Mouse (Mus musculus): ENCODE results near the gene Chm. TPM values are rescaled to one million over a fixed set of nuclear protein-coding genes. Genes with fewer than 3 reads are reported as not detected.
"Not testable (repeated sequence)": the region's sequence is repeated elsewhere in the genome, so short reads cannot be mapped to it uniquely, and the experiment has no call there.

The Chm gene
- total RNA-seq (2015; ENCODE audit: low replicate concordance) (5.0 and 15.0 TPM in 2 replicates), total RNA-seq (2017; ENCODE audit: low replicate concordance) (5.1 and 5.4 TPM in 2 replicates)

DNA sequence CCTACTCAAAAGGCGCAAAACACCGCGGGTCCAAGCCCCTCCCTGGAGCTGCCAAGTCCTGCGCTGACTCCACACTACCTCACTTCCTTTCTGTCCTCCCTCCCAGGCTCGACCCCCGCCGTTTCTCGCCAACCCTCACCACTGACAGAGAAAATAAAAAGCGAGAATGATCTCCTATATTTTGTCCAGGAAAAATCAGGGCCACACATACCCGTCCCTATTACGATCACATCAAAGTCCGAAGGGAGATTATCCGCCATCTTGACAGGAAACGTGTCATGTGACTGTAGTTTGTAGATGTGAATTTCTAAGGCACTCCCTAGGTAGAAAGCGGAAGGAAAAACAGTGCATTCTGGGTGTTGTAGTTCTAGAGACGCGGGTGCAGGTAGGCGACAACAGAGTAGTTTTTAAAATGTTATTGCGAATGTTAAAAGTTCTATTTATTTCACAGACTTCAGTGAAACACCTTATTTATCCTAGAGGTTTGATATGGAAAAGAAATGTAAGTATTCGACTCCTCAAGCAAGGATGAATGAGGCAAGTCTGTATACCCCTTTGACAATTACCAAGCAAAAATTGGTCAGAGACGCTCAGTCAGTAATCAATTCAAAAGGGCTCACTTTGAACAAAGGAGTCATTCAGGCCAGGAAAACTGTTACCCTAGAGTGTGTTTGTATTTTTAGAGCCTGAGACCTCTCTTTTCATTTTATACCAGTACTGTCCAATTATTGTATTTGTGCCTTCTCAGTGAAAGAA is at the start of gene Chm:
Chm (minus strand) TSS at position 288 of the 756 bp plus-strand sequence.
- peak; percentile 97 for ATAC-seq (replicated peaks; ENCODE audit: low FRiP score, poor library complexity, severe bottlenecking)

DNA sequence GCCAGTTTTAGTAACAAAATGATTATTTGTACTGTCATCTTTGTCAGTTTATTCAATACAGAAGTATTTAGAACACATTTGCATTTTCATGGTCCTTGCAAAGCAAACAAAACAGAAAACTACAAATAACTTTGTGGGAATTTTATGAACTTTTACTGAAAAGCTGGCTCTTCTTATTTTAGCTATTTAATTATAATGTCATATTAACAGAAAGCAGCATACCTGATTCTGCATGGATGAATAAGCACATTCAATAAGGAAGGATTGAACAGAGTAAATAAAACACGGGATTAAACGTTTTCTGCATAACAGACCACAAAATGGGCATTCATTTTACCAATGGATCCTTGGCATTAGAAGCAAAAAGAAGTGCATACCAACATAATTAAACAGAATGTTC is 8.6 kb upstream of the Chm start:
- no peak for ATAC-seq (replicated peaks; ENCODE audit: low FRiP score, poor library complexity, severe bottlenecking)

DNA sequence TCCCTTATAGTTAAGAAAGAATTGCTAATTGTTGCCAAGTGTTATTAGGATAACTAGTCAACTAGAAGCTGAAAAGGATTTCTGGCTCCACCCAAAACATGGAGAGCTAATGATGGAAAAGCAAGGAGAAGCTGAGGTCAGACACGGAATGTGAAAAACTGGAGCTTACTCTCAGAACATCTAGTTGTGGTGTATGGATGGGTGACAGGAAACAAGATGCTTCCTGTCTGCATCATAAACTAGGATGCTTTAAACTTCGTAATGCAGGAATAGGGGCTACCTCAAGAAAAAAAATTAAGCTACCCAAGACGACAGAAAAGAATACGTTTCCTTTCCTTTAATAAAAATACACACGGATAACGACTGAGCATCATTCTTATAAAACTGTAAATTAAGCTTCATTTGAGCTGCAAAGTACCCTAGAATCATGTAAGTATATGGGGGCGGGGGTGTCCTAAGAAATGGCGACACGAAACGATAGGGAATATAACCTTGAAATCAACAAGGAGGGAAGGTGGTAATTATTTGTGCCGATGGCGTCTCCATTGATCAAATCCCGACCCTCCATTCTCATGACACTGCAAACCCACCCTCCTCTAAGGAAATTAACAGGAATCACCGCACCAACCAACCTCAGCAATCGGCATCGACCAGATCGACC is 618 bp downstream of the Chm start:
- no peak for ATAC-seq (replicated peaks; ENCODE audit: low FRiP score, poor library complexity, severe bottlenecking)

DNA sequence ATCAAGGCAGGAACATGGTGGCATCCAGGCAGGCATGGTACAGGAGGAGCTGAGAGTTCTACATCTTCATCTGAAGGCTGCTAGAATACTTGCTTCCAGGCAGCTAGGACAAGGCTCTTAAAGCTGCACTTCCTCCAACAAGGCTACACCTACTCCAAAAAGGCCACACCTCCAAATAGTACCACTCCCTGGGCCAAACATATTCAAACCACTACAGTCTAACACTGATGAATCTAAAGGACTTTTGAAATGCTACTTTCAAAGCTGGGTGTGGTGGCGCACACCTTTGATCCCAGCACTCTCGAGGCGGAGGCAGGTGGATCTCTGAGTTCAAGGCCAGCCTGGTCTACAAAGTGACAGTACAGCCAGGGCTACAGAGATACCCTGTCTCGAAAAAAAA is 4.5 kb downstream of the Chm start:
- not testable (repeated sequence) for ATAC-seq (replicated peaks; ENCODE audit: low FRiP score, poor library complexity, severe bottlenecking)

DNA sequence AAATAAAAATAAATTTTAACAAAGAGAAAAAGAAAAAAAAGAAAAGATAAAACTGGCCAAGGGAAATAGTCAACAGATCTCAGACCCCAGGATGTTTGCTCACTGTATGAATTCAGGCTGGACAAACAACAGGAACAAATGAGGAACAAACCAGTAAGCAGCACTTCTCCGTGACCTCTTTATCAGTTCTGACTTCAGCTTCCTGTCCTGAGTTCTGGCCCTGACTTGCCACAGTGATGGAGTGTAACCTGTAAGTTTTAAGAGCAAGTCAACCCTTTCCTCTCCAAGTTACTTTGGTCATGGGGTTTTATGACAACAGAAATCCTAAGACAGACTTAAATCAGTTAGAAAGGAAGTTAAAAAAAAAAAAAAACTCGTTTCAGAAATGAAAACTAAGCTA is 12.6 kb downstream of the Chm start:
- ATAC-seq (replicated peaks; ENCODE audit: low FRiP score, poor library complexity, severe bottlenecking), result no peak

DNA sequence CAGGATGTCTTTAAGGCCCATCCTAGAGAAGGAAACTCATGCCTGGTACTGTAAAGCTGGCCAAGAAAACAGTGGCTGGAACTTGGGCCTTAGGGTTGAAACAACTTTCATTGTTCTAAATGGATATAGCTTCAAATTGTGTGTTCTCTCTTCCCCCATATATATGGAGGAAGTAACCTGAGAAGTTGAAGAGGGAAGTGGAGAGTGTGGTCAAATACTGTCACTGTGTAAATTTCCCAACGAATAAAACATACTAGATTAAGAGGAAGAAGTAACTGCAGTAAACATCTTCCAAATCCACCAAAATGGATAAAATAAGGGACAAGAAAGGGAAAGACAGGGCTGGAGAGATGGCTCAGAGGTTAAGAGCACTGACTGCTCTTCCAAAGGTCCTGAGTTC is 13.0 kb downstream of the Chm start:
- no peak for ATAC-seq (replicated peaks; ENCODE audit: low FRiP score, poor library complexity, severe bottlenecking)

DNA sequence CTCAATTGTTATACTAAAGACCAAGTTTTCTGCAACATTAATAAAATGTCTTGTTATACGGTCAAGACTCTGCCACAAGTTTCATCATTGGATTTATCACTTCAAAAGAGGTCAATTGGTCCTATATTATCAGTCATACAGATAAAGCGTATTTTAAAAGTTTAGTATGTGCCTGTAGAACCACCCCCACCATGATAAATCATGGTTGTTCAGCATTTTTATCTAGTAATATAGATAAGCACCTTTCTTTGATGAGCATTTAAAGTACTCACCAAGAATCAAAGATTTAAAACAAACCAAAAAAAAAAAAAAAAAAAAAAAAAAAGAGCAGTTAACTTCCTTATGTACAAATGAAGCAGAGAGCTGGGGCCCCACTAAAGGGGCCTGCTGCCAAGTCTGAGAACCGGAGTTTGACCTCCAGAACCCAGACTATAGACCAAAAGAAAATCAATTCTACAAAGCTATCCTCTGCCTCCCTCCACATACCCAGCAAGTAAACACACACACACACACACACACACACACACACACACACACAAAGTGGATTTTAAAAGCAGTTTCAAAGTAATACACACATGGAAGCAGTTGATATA is 25.0 kb downstream of the Chm start:
- no peak for ATAC-seq (replicated peaks; ENCODE audit: low FRiP score, poor library complexity, severe bottlenecking)

DNA sequence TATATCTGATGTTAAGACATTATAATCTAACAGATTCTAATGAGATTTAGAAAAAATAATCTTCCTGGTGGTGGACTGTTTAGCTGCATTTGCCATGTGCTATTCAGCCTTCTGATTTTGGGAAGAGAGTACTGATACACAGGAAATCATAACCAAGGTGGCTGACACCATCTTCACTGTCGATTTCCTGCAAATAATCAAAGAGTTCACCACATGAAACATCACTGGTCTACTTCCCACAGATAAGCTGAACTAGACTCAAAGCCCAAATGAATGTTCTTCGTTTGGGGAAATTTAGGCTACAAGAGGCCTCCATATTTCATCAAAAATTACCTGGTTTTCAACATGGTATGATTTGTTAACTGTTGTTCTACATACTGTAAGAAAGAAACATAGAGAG is 101.1 kb downstream of the Chm start:
- ATAC-seq (replicated peaks; ENCODE audit: low FRiP score, poor library complexity, severe bottlenecking), result no peak

DNA sequence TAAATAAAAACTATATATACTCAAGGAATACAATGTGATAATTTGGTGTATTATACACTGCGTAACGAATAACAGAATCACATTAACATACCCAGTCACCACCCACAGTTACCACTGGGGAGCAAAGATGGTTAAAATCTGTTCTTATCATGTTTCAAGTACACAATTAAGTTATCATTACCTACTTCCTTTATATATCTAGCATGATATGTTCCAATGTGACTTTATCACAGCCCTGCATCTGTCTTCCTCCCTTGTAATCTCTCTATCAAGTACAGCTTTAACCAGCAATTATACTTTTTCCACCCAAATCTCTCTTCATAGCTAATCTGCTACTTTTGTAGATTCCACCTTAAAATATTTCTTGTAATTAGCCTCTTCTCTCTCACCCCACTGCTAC is 109.3 kb downstream of the Chm start:
- ATAC-seq (replicated peaks; ENCODE audit: low FRiP score, poor library complexity, severe bottlenecking), result no peak

DNA sequence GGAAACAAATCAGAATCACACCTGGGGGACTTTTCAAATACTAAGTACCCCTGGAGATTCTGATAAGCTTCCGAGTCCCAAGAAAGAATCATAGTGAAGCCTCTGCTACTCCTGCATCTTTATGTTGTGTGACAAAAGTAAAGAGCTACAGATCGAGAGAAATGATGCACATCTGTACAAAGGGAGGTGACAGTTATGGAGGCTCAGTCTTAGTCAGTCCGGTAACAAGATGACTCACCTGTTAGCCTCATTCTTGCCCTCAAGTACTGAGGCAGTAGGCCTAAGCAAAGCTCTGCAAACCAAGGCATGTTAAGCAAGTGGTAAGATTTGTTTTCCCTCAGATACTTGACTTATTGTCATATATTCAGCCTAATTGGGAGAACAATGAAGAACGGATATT is 110.5 kb downstream of the Chm start:
- no peak for ATAC-seq (replicated peaks; ENCODE audit: low FRiP score, poor library complexity, severe bottlenecking)

DNA sequence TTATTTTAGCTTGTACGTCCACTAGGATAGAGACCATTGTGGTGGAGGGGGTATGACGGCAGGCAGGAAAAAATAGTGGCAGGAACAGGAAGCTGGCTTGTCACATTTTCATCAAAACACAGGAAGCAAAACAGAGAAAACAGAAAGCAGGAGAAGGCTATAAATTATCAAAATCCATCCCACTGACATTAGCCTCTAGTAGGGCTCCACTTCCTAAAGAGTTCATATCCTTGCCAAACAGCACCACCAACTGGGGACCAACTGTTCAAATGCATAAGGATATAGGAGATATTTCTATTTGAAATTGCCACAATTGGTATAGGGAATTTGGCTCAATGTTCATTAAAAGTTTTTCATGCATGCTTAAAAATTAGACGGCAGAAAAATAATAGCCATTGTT is 181.7 kb downstream of the Chm start:
- ATAC-seq (replicated peaks; ENCODE audit: low FRiP score, poor library complexity, severe bottlenecking), result no peak

DNA sequence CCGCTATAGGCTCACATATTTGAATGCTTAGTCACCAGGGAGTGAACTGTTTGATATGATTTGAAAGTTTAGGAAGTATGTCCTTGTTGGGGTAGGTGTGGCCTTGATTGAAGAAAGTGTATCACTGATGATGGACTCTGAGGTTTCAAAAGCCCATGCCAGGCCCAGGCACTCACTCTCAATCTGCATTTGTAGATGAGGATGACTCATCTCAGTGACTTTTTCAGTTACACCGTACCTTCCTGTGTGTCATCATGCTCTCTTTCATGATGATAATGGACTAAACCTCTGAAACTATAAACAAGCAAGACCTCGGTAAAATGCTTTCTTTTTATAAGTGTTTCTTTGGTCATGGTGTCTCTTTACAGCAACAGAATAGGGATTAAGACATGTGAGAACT is 183.1 kb downstream of the Chm start:
- ATAC-seq (replicated peaks; ENCODE audit: low FRiP score, poor library complexity, severe bottlenecking), result no peak

Other genes with a start within 250 kb of the Chm start
- 1.2 TPM in 1 of 2 replicates, not detected in the other for gene Dach2, start 112.0 kb upstream of the Chm start, total RNA-seq (2015; ENCODE audit: low replicate concordance)
- not detected in 2 replicates for gene Dach2, start 112.0 kb upstream of the Chm start, total RNA-seq (2017; ENCODE audit: low replicate concordance)